Mouse (Mus musculus) mouse embryonic stem cell (cell line): Measurements from ENCODE around the gene Lcmt2.
"Not testable (repeated sequence)": the region's sequence is repeated elsewhere in the genome, so short reads cannot be mapped to it uniquely, and the experiment has no call there.

Experiments used
- in situ Hi-C, 2 experiments: fragments of 300-500 bp; cut with MboI; formaldehyde crosslinking; loops; 1 replicate in 1 of 2; 3 replicates in 1 of 2; pipeline ENCODE4 v1.14.3; 2019 to 2020; ENCODE audit warnings: low sequenced_read_pairs in 2 of 2, low pct_unique_long_range_greater_than_20kb in 1 of 2, mixed read lengths in 1 of 2; ENCODE audit not compliant: unreplicated experiment in 1 of 2

Lcmt2 gene

GRCm38 (mm10) chr2:121128865-121129620 is 11.4 kb downstream of the Lcmt2 start:
- in situ Hi-C loops = no loop called here

- in situ Hi-C loops = no loop called here
Measured at GRCm38 (mm10) chr2:121127536-121127935, 12.9 kb downstream of the Lcmt2 start.

GRCm38 (mm10) chr2:121126302-121126701 is 14.2 kb downstream of the Lcmt2 start:
- in situ Hi-C loops = not testable (repeated sequence)

- in situ Hi-C loops = no loop called here
Measured at GRCm38 (mm10) chr2:121119260-121119659, 21.2 kb downstream of the Lcmt2 start.

- in situ Hi-C loops = no loop called here
Measured at GRCm38 (mm10) chr2:121115418-121115817, 25.0 kb downstream of the Lcmt2 start.

- in situ Hi-C loops = no loop called here
Measured at GRCm38 (mm10) chr2:121109695-121110094, 30.8 kb downstream of the Lcmt2 start, which contains the start of gene Tgm7. TSS of gene Tgm7 (minus strand) at chr2:121109795.

- in situ Hi-C loops = no loop called here
Measured at GRCm38 (mm10) chr2:121105940-121106339, 34.5 kb downstream of the Lcmt2 start.

GRCm38 (mm10) chr2:121102051-121102450 is 38.4 kb downstream of the Lcmt2 start:
- in situ Hi-C loops = no loop called here

GRCm38 (mm10) chr2:121089751-121090150 is 50.7 kb downstream of the Lcmt2 start:
- in situ Hi-C loops = loop anchor here in 1 of 2 experiments (10.0 kb wide), 1 partner anchor 105 kb away; no protein-coding TSS in a partner anchor

- in situ Hi-C loops = loop anchor here in 1 of 2 experiments (10.0 kb wide), 1 partner anchor 104 kb away; no protein-coding TSS in a partner anchor
Measured at GRCm38 (mm10) chr2:121088507-121088906, 51.9 kb downstream of the Lcmt2 start.

GRCm38 (mm10) chr2:121085480-121086185 is 54.8 kb downstream of the Lcmt2 start, which contains the start of gene Tgm5:
TSS of gene Tgm5 (minus strand) at chr2:121085841.
- in situ Hi-C loops = loop anchor here in 1 of 2 experiments (10.0 kb wide), 1 partner anchor 101 kb away; no protein-coding TSS in a partner anchor

- in situ Hi-C loops = loop anchor here in 1 of 2 experiments (10.0 kb wide), 1 partner anchor 98 kb away; no protein-coding TSS in a partner anchor
Measured at GRCm38 (mm10) chr2:121082626-121083025, 57.8 kb downstream of the Lcmt2 start.
